Mouse (Mus musculus) layer of hippocampus, postnatal 14 days (tissue): Measurements from ENCODE around the gene Pgc. TPM values are rescaled to one million over a fixed set of nuclear protein-coding genes. Genes with fewer than 3 reads are reported as not detected.

Experiments used
- DNase-seq, 2 experiments: peaks; one replicate each; pipeline ENCODE4 v3.0.0; 2021 to 2022; ENCODE audit warnings: low spot score in 2 of 2, mixed read lengths in 1 of 2
- total RNA-seq, 2 experiments: library from RNA; stranded (reverse); gene quantifications; 2 replicates each; pipeline ENCODE4 v1.2.3; 2021

Gene Pgc
- total RNA-seq, 2 experiments from 2014 or later, result not detected

GRCm38 (mm10) chr17:47777141-47777540, 50.5 kb downstream of the Pgc start:
- DNase-seq, result no peak

DNA sequence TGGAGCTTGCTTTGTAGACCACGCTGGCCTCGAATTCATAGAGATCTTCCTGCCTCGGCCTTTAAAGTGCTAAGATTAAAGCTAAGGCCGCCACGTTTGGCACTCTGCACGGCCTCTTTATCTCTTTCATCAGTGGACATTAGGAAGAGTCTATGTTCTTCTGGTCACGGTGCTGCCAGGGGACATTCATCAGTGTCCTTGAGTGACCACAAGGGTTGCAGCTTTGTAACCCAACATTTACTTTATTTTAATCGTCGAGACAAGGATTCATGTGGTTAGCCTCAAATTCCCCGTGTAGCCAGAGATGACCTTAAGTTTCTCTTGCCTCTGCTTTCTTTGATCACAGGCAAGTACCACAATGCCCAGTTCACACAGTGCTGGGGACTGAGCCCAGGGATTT, 53.8 kb downstream of the Pgc start:
- no peak for DNase-seq

GRCm38 (mm10) chr17:47782486-47782885, 55.8 kb downstream of the Pgc start:
- no peak for DNase-seq

DNA sequence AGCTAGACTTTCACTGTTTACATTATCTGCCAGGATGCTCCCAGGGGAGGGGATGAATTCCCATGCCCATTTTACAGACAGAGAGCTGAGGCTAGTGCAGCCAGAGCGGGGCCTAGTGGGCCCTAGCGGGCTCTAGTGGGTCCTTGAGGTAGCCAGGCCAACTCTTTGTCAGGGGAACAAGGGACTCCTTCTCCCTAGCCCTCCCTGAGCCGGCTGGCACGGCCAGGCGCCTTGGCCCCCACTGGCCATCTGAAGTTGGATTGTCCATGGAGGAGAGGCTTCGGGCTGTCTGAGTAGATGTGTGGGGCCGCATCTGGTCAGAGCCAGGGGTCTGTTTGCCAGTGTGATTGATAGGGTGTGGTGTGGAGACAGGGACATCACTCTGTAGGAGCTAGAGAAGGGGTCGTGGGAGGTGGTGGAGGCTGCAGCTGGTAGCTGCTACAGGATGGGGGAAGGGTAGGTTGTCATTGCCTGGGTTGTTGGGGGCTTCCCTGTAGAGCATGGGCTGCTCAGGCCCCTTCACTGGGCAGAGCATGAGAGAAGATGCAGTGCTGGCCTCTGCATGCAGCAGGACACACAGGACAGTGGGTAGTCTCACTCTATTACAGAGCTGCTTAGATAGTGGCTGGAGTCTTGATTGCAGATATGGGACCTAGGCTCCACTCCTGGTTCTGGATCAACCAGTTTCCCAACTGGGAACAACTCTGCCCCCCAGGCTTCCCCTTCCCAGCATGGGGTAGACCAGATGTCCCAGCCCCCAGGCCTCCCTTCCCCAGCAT, 57.0 kb downstream of the Pgc start:
- DNase-seq, result no peak

Other genes starting within 250 kb of the Pgc start
- gene Taf8, start 224.6 kb upstream of the Pgc start, total RNA-seq, result 10 to 100 TPM; 14.8 to 16.4 TPM
- 10 to 100 TPM; 39.6 to 46.3 TPM for gene Ccnd3, start 221.8 kb upstream of the Pgc start, total RNA-seq
- 10 to 100 TPM; 17.7 to 21.0 TPM for gene Bysl, start 115.3 kb upstream of the Pgc start, total RNA-seq
- gene Med20, start 115.3 kb upstream of the Pgc start, total RNA-seq, result 10 to 100 TPM; 26.3 to 32.3 TPM
- 1 to 10 TPM; 6.1 to 6.6 TPM for gene Gm20517, start 115.3 kb upstream of the Pgc start, total RNA-seq
- gene Usp49, start 96.2 kb upstream of the Pgc start, total RNA-seq, result 10 to 100 TPM; 12.2 to 13.1 TPM
- gene Tomm6, start 38.5 kb upstream of the Pgc start, total RNA-seq, result 100 to 1,000 TPM; 225 to 243 TPM
- 10 to 100 TPM; 22.2 to 27.6 TPM for gene Frs3, start 37.8 kb upstream of the Pgc start, total RNA-seq
- gene Gm21981, start 32.4 kb upstream of the Pgc start, total RNA-seq, result 1 to 10 TPM; 2.4 to 2.7 TPM
- gene Prickle4, start 32.1 kb upstream of the Pgc start, total RNA-seq, result 1 to 10 TPM; 7.3 to 7.5 TPM
- 10 to 100 TPM; 12.6 to 14.8 TPM for gene Tfeb, start 10.2 kb downstream of the Pgc start, total RNA-seq
- gene Mdfi, start 107.8 kb downstream of the Pgc start, total RNA-seq, result 1 to 10 TPM; 1.4 to 1.8 TPM
- gene Foxp4, start 197.8 kb downstream of the Pgc start, total RNA-seq, result 10 to 100 TPM; 43.4 to 49.1 TPM